Mouse (Mus musculus) CH12F3 (cell line): ENCODE data around the gene Trnau1ap.
"Not testable (repeated sequence)": the region's sequence is repeated elsewhere in the genome, so short reads cannot be mapped to it uniquely, and the experiment has no call there.

Experiments
- in situ Hi-C: fragments of 300-500 bp; cut with MboI; formaldehyde crosslinking; loops from 2 replicates; pipeline ENCODE4 v1.14.3; 2020; ENCODE audit warnings: low sequenced_read_pairs

Gene Trnau1ap

GRCm38 (mm10) chr4:132344403-132345134, 15.2 kb upstream of the Trnau1ap start:
- in situ Hi-C loops: no loop called here

- in situ Hi-C loops: no loop called here
Measured at GRCm38 (mm10) chr4:132341451-132341850, 12.1 kb upstream of the Trnau1ap start.

GRCm38 (mm10) chr4:132338943-132339342, 9.6 kb upstream of the Trnau1ap start:
- in situ Hi-C loops: no loop called here

DNA sequence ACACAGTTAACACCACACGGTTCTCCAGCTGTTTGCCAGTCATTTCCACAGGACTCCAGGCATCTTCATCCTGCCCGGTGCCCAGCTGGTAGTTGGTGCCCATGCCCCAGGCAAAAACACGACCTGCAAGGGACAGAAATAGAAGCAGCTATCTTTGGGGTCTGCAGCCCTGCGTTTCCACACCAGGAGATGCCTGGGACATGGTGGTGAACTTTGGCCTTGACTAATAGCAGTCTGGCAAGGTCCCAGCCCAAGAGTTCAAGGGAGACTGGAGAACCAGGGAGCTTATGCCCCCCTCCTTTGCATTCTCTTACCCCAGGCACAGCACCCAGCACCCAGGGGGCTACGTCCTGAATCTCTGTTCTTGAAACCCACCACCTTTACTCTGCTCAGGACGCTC, 3.5 kb upstream of the Trnau1ap start:
- in situ Hi-C loops: no loop called here

DNA sequence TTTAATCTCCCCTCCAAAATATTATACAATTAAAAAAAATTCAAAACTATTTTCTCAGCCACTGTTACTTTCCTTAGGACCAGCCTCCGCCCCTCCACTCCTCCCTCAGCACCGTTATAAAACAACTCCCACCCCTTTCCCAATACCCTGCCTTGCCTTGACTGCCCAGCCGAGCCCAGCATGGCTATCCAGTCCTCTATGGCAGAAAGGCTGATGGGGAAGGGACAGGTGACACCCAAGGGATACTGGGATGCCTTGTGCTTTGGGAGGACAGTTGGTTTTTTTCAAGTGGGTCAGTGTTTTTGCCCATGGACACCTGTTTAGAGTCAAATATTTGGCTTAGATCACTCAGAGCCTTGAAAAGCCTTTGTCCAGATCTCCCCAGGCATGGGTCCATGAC, 2.6 kb upstream of the Trnau1ap start:
- in situ Hi-C loops: no loop called here

- in situ Hi-C loops: no loop called here
Measured at GRCm38 (mm10) chr4:132329835-132330354, 557 bp upstream of the Trnau1ap start.

DNA sequence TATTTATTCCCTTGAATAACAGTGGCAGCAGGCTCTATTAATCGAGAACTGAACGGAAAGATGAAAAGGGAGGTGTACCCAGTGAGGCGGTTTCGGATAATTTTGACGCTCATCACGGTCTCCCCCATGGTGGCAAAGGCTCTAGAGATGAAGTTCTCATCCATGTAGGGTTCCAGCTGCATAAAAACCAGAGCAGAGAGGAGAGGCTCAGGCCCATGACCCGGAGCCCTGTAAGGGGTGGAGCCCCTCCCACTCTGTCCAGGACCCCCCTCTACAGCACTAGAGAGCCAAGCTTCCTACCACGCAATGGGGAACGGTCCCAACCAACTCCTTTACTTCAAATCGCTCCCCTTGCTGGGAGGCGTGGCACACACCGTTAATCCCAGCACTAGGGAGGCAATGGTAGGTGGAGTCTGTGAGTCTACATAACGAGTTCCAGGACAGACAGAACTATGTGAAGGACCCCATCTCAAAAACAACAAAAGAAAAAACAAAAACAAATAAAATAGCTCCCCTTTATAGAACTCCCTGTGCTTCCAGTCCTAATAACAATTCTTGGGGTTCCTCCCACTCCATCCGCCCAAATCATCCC, 851 bp downstream of the Trnau1ap start:
- in situ Hi-C loops: no loop called here

DNA sequence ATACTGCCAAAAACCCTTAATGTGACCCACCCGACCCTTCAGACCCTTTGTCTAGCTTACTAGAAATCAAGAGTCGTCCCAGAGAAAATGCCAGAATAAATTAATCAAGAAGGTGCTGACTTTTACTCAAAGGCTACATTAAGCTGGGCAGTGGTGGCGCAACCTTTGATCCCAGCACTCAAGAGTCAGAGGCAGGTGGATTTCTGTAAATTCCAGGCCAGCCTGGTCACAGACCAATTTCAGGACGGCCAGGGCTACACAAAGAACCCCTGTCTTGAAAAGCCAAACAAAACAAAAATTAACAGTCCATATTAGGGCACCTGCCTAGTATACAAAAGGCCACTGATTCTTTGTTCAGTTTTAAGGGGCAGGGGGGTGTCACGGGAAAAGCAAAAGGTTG, 2.9 kb downstream of the Trnau1ap start:
- in situ Hi-C loops: no loop called here

- in situ Hi-C loops: no loop called here
Measured at GRCm38 (mm10) chr4:132315711-132316110, 13.6 kb downstream of the Trnau1ap start.

GRCm38 (mm10) chr4:132312627-132313026, 16.7 kb downstream of the Trnau1ap start:
- in situ Hi-C loops: no loop called here

- in situ Hi-C loops: no loop called here
Measured at GRCm38 (mm10) chr4:132311801-132312200, 17.5 kb downstream of the Trnau1ap start.

DNA sequence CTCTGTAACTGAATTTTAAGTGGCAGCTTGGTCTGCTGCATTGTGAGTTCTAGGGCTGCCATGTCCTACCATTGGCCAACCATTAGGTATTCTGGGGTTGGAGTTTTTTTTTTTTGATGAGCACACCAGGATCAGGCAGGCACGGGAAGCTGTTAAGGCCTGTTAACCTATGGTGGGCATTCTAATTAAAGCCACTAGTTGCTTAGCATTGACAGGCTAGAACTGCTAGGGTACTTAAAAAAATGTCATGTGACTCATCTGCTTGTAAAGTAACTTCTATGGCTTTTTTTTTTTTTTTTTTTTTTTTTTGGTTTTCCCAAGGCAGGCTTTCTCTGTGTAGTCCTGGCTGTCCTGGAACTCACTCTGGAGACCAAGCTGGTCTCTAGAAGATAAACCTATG, 18.1 kb downstream of the Trnau1ap start:
- in situ Hi-C loops: no loop called here

- in situ Hi-C loops: no loop called here
Measured at GRCm38 (mm10) chr4:132309849-132310472, 19.4 kb downstream of the Trnau1ap start.

DNA sequence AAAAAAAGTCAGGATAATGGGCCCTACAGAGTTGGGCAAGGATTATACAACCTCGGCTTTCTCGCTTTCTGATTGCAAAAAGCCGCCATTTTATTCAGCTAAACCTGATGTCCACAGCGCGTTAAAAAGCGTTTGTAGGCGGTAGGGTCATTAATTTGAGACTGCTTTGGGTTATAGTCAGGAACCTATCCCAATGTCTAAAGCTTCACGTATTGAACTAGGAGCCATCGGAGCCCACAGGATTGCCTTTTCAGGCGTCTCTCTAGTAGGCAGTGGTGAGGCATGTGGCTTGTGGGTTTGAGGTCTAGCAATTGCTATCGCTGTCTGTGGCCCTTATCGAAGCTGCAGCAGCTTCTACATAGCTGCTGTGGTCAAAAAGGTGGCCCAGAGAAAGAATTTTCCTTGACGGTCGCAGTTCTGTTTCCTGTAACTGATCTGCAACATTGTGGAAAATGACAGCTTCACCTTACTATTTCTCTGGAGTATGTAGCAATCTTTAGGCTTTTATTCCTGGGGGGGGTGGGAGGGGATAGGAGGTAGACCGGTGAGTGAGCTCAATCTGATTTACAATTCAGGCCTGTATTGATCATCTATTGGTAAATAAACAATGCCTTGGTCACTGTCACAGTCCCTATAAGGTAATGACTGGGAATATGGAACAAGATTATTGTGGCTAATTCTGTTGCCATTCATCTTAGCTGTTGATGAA, 20.0 kb downstream of the Trnau1ap start:
- in situ Hi-C loops: no loop called here

DNA sequence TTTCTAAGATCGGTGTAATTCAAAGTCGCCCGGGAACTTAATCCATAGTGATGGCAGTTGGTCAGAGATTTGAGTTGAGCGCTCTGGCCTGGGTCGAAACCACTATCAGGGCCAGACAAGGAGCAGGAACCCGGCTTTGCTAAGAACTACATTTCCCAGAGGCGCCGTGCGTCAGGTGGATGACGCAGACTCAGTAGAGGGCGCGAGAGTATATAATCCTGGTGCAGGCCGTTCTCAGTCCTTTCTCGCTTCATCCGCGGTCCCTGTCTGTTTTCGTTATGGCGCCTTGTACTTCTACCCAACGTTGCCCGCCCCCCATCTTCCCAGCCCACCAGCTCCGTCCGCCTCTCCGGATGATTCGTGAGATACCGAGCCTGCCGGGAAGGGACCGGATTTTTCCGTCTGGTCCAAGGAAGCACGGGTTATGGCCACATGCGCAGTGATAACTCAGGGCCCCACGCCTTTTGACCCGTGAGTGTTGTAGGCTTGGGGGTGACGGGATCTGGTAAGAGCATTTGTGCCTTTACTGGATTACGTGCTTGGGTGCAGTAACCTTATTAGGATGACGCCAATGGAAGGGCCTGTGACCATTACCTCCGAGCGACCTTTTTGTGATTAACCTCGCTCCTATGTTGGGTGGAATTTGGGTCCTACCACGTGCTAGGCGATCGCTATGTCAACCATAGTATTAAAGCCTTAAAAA, 20.8 kb downstream of the Trnau1ap start:
- in situ Hi-C loops: no loop called here

- in situ Hi-C loops: no loop called here
Measured at GRCm38 (mm10) chr4:132306004-132306403, 23.3 kb downstream of the Trnau1ap start.

DNA sequence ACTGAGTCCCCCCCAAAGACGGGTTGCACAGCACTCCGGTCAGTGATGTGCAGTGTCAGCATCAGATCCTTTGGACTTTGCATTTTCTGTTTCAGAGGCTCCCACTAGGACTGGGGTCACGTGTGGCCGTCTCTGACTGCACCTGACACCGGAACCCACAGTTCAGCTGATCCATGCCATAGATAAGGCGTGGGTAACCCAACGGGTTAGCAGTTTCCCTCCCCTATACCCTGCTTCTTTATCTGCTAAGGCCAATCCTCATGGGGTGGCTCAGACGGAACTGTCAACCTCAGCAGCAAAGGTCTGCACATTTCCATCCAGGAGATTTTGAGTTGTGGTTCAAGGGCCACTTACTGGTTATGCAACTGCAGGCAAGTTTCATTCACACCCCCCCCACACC, 24.1 kb downstream of the Trnau1ap start:
- in situ Hi-C loops: no loop called here

GRCm38 (mm10) chr4:132303484-132303883, 25.9 kb downstream of the Trnau1ap start:
- in situ Hi-C loops: not testable (repeated sequence)

DNA sequence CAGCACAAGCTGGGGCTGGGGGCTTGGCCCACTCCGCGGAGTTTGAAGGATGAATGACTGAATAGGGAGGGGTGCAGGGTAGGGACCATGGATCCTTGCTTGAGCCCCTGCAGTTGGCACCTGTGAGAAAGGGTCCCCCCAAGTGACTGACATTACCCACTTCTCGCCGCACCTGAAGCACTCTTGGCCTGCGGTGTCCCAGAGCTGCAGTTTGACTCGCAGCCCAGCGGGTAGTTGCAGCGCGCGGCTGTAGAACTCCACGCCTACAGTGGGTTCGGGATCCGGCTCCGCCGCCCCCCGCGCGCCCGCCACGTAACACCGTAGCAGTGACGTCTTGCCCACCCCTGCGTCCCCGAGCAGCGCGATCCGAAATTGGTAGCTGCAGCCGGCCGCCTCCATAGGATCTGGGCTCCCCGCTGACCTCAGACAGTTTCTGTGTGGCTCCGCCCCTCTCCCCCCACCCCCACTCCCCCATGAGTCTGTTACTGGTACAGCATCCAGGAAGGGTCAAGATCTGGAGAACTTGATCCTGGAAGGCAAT, 26.3 kb downstream of the Trnau1ap start, which contains the start of gene Rab42:
Gene Rab42, minus strand, starts transcription at position 447 of the 541 bp plus-strand sequence.
- in situ Hi-C loops: no loop called here
